Mouse (Mus musculus): ENCODE results near the gene Cd9.

GRCm38 (mm10) chr6:125541296-125541695 is 46.7 kb upstream of the Cd9 start:
- no peak for TF ChIP-seq POLR2A (IDR thresholded peaks at IDR 0.05; ENCODE audit: low read depth, low read length)
- no peak for TF ChIP-seq CTCF (conservative IDR thresholded peaks at IDR 0.05; ENCODE audit: insufficient read depth, insufficient read length, low read depth, low read length)
